Mouse (Mus musculus): ENCODE results near the gene C9. TPM values are rescaled to one million over a fixed set of nuclear protein-coding genes. Genes with fewer than 3 reads are reported as not detected.

The C9 gene
- polyA plus RNA-seq, 2 experiments: 0.11 to 0.25 TPM

- no peaks in the 10 kb centered on the region for H3K4me1 ChIP-seq (ENCODE audit: control insufficient read depth, insufficient read depth, low read length)
- H3K9ac ChIP-seq (ENCODE audit: low read depth, low read length, severe bottlenecking): no peak within 1 kb of the TSS
- H3K36me3 ChIP-seq (ENCODE audit: control insufficient read depth, insufficient read depth, low read length): no peaks in the 10 kb centered on the region
- no peaks in the 10 kb centered on the region for H3K9me3 ChIP-seq (ENCODE audit: control insufficient read depth, low read length)
- H3K4me2 ChIP-seq (replicated peaks; ENCODE audit: low read depth, low read length, severe bottlenecking): no peak within 1 kb of the TSS
- no peak within 1 kb of the TSS for H3K27ac ChIP-seq (replicated peaks; ENCODE audit: low read depth, low read length)
- ATAC-seq (ENCODE audit: low FRiP score, low read depth): no peak
- no peak for DNase-seq (ENCODE audit: low spot score)
- TF ChIP-seq POLR2A (IDR thresholded peaks at IDR 0.05; ENCODE audit: borderline replicate concordance, extremely low read depth, insufficient read depth, insufficient read length): no peak
- H3K4me3 ChIP-seq (replicated peaks; ENCODE audit: low read length): no peak within 1 kb of the TSS
- no peaks in the 10 kb centered on the region for H3K27me3 ChIP-seq (ENCODE audit: control insufficient read depth, insufficient read depth, low read length)
- WGBS: 58% methylated on average over 8 of the region's 8 CpGs
Observed at GRCm38 (mm10) chr15:6522653-6523167, 77.6 kb downstream of the C9 start, which contains the start of gene Fyb. Fyb (plus strand) TSS chr15:6522853.

- 90% methylated on average over 2 of the region's 2 CpGs for WGBS
- no peaks in the 10 kb centered on the region for H3K4me1 ChIP-seq (ENCODE audit: control insufficient read depth, insufficient read depth, low read length)
- no peak overlapping the region for H3K9ac ChIP-seq (ENCODE audit: low read depth, low read length, severe bottlenecking)
- H3K9me3 ChIP-seq (ENCODE audit: control insufficient read depth, low read length): no peaks in the 10 kb centered on the region
- H3K27ac ChIP-seq (replicated peaks; ENCODE audit: low read depth, low read length): no peak overlapping the region
- no peaks in the 10 kb centered on the region for H3K36me3 ChIP-seq (ENCODE audit: control insufficient read depth, insufficient read depth, low read length)
- DNase-seq (ENCODE audit: low spot score) (no peak), ATAC-seq (ENCODE audit: low FRiP score, low read depth) (no peak)
- no peak for TF ChIP-seq POLR2A (IDR thresholded peaks at IDR 0.05; ENCODE audit: borderline replicate concordance, extremely low read depth, insufficient read depth, insufficient read length)
- H3K4me3 ChIP-seq (replicated peaks; ENCODE audit: low read length): no peak overlapping the region
- no peaks in the 10 kb centered on the region for H3K27me3 ChIP-seq (ENCODE audit: control insufficient read depth, insufficient read depth, low read length)
- no peak overlapping the region for H3K4me2 ChIP-seq (replicated peaks; ENCODE audit: low read depth, low read length, severe bottlenecking)
Observed at GRCm38 (mm10) chr15:6524801-6525200, 79.7 kb downstream of the C9 start.

GRCm38 (mm10) chr15:6525386-6525785, 80.3 kb downstream of the C9 start:
- WGBS: 75% methylated on average over 3 of the region's 3 CpGs

GRCm38 (mm10) chr15:6533858-6534343, 88.8 kb downstream of the C9 start:
- Histone ChIP-seq H3K9me3 (ENCODE audit: control insufficient read depth, low read length) (no peaks in the 10 kb centered on the region), H3K27ac (replicated peaks; ENCODE audit: low read depth, low read length) (no peak overlapping the region), H3K4me2 (replicated peaks; ENCODE audit: low read depth, low read length, severe bottlenecking) (no peak overlapping the region), H3K36me3 (ENCODE audit: control insufficient read depth, insufficient read depth, low read length) (no peaks in the 10 kb centered on the region), H3K4me1 (ENCODE audit: control insufficient read depth, insufficient read depth, low read length) (no peaks in the 10 kb centered on the region), H3K4me3 (replicated peaks; ENCODE audit: low read length) (no peak overlapping the region), H3K9ac (ENCODE audit: low read depth, low read length, severe bottlenecking) (no peak overlapping the region), H3K27me3 (ENCODE audit: control insufficient read depth, insufficient read depth, low read length) (no peaks in the 10 kb centered on the region)
- DNase-seq (ENCODE audit: low spot score): no peak
- ATAC-seq (ENCODE audit: low FRiP score, low read depth): no peak
- WGBS: 86% methylated on average over 3 of the region's 3 CpGs
- TF ChIP-seq POLR2A (IDR thresholded peaks at IDR 0.05; ENCODE audit: borderline replicate concordance, extremely low read depth, insufficient read depth, insufficient read length): no peak

More at GRCm38 (mm10) chr15:6525386-6525785, 80.3 kb downstream of the C9 start:
- no peak overlapping the region for H3K4me2 ChIP-seq (replicated peaks; ENCODE audit: low read depth, low read length, severe bottlenecking)
- no peaks in the 10 kb centered on the region for H3K36me3 ChIP-seq (ENCODE audit: control insufficient read depth, insufficient read depth, low read length)
- no peaks in the 10 kb centered on the region for H3K4me1 ChIP-seq (ENCODE audit: control insufficient read depth, insufficient read depth, low read length)
- DNase-seq (ENCODE audit: low spot score) (no peak), ATAC-seq (ENCODE audit: low FRiP score, low read depth) (no peak)
- H3K9ac ChIP-seq (ENCODE audit: low read depth, low read length, severe bottlenecking): no peak overlapping the region
- no peak overlapping the region for H3K4me3 ChIP-seq (replicated peaks; ENCODE audit: low read length)
- no peaks in the 10 kb centered on the region for H3K27me3 ChIP-seq (ENCODE audit: control insufficient read depth, insufficient read depth, low read length)
- TF ChIP-seq POLR2A (IDR thresholded peaks at IDR 0.05; ENCODE audit: borderline replicate concordance, extremely low read depth, insufficient read depth, insufficient read length): no peak
- no peaks in the 10 kb centered on the region for H3K9me3 ChIP-seq (ENCODE audit: control insufficient read depth, low read length)
- H3K27ac ChIP-seq (replicated peaks; ENCODE audit: low read depth, low read length): no peak overlapping the region

- H3K27me3 ChIP-seq (ENCODE audit: control insufficient read depth, insufficient read depth, low read length): no peaks in the 10 kb centered on the region
- DNase-seq (ENCODE audit: low spot score): no peak
- 85% methylated on average over 8 of the region's 8 CpGs for WGBS
- ATAC-seq (ENCODE audit: low FRiP score, low read depth): no peak
- no peak overlapping the region for H3K4me2 ChIP-seq (replicated peaks; ENCODE audit: low read depth, low read length, severe bottlenecking)
- H3K4me3 ChIP-seq (replicated peaks; ENCODE audit: low read length): no peak overlapping the region
- no peak for TF ChIP-seq POLR2A (IDR thresholded peaks at IDR 0.05; ENCODE audit: borderline replicate concordance, extremely low read depth, insufficient read depth, insufficient read length)
- H3K4me1 ChIP-seq (ENCODE audit: control insufficient read depth, insufficient read depth, low read length): no peaks in the 10 kb centered on the region
- H3K9me3 ChIP-seq (ENCODE audit: control insufficient read depth, low read length): no peaks in the 10 kb centered on the region
- no peak overlapping the region for H3K27ac ChIP-seq (replicated peaks; ENCODE audit: low read depth, low read length)
- no peak overlapping the region for H3K9ac ChIP-seq (ENCODE audit: low read depth, low read length, severe bottlenecking)
- no peaks in the 10 kb centered on the region for H3K36me3 ChIP-seq (ENCODE audit: control insufficient read depth, insufficient read depth, low read length)
Observed at GRCm38 (mm10) chr15:6534592-6534991, 89.5 kb downstream of the C9 start.
